Mouse (Mus musculus): Measurements from ENCODE around the gene Gucd1.

- TF ChIP-seq CTCF (IDR thresholded peaks at IDR 0.05; ENCODE audit: borderline replicate concordance, control insufficient read depth, extremely low read depth, insufficient read depth, low read length, poor library complexity) (no peak), POLR2A (IDR thresholded peaks at IDR 0.05; ENCODE audit: control insufficient read depth, extremely low read depth, insufficient read depth, low read length, poor library complexity) (no peak)
Measured at GRCm38 (mm10) chr10:75407741-75408140, 110.0 kb downstream of the Gucd1 start.
